Mouse (Mus musculus) midbrain, embryonic 14.5 days (tissue): ENCODE measurements around the gene Enpp1. TPM values are rescaled to one million over a fixed set of nuclear protein-coding genes. Genes with fewer than 3 reads are reported as not detected.
A peak's percentile ranks its signal among the peaks of the same experiment; 100 is the strongest.

Experiments
- ATAC-seq: fragments of 200-750 bp; cut with Nextera tagmentation; 2 replicates; pipeline ENCODE4 v1.8.0; 2017; ENCODE audit warnings: moderate number of reproducible peaks, moderate library complexity; ENCODE audit not compliant: low FRiP score, low TSS enrichment
- DNase-seq: peaks from one replicate; pipeline ENCODE4 v3.0.0-alpha.2; 2015
- H3K27ac ChIP-seq: fragments of 300-500 bp; sonication (generic); replicated peaks from 2 replicates; pipeline ENCODE4 v1.5.1; 2014; ENCODE audit warnings: mild to moderate bottlenecking, low read depth, low read length, moderate library complexity
- H3K27me3 ChIP-seq: fragments of 300-500 bp; sonication (generic); 2 replicates; pipeline ENCODE4 v1.6.1; 2014; ENCODE audit warnings: low read length, control low read depth, mixed read lengths; ENCODE audit not compliant: control insufficient read depth, insufficient read depth
- H3K36me3 ChIP-seq: fragments of 300-500 bp; sonication (generic); 2 replicates; pipeline ENCODE4 v1.6.1; 2014; ENCODE audit warnings: low read length, control low read depth; ENCODE audit not compliant: control insufficient read depth, insufficient read depth
- H3K4me1 ChIP-seq: fragments of 300-500 bp; sonication (generic); 2 replicates; pipeline ENCODE4 v1.6.1; 2014; ENCODE audit warnings: mild to moderate bottlenecking, antibody characterized with exemption, low read length, control low read depth; ENCODE audit not compliant: control insufficient read depth, insufficient read depth
- H3K4me2 ChIP-seq: fragments of 300-500 bp; sonication (generic); 2 replicates; pipeline ENCODE4 v1.6.1; 2014; ENCODE audit warnings: mild to moderate bottlenecking, low read length, moderate library complexity
- H3K4me3 ChIP-seq: fragments of 300-500 bp; sonication (generic); replicated peaks from 2 replicates; pipeline ENCODE4 v1.5.1; 2014; ENCODE audit warnings: low read depth, low read length
- H3K9ac ChIP-seq: fragments of 300-500 bp; sonication (generic); replicated peaks from 2 replicates; pipeline ENCODE4 v1.6.1; 2014; ENCODE audit warnings: mild to moderate bottlenecking, low read length, moderate library complexity
- H3K9me3 ChIP-seq: fragments of 300-500 bp; sonication (generic); 2 replicates; pipeline ENCODE4 v1.6.1; 2016; ENCODE audit warnings: low read length, control low read depth, mixed read lengths; ENCODE audit not compliant: control insufficient read depth
- WGBS: fragments of 180-500 bp; shearing (Covaris S2); extraction: QIAGEN DNeasy Blood & Tissue Kit; methylation state at CpG from one replicate; pipeline ENCODE4 v1.1.7; 2014; 5-methylcytosine and 5-hydroxymethylcytosine counted together
- polyA plus RNA-seq: library from polyadenylated mRNA; unstranded; fragments of >200 nt; fragmentation: Nextera tagmentation; extraction: Ambion mirVana; gene quantifications from 2 replicates; pipeline ENCODE4 v1.2.1, GENCODE M21; 2014

The Enpp1 gene
- polyA plus RNA-seq = 0.55 and 4.2 TPM in 2 replicates

DNA sequence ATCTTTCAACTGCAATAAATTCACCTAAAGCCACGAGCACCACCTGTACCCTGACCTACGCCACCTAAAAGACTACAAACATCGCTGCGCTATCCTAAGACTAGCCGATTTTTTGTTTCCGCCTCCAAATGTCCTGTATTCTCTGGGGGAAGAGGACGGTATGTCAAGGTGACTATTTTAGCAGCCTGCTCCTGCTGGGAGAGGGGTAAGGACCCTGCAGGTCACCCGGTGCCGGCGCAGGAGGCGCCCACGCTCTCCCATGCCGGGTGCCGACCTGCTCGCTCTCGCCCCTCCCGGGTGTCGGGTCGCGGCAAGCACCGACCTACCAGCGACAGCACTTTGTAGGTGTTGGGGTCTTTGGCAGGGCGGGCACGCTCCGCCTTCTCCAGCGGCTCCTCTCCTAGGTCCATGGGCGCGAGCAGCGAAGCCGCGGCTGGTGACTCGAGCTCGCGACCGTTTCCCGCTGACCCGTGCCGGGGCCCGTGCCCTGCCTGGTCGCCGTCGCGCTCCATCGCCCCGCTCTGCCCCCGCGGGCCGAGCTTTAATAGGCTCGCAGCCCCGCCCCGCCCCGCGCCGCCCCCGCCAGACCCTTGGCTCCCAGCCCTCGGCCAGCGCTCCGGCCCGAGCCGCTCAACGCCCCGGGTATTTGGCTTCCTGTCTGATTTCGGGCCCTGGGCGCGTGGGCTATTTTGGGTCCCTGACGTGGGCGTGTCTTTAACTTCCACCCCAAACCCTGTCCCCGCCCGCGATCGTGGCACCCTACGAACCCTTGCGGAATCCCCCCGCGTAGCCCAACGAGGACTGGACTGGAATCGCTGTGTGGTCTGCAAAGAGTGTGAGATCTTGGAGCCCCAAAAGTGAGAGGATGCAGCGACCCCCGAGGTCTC lies at the start of gene Enpp1:
TSS of gene Enpp1 (minus strand) at position 680 of the 887 bp plus-strand sequence.
- Histone ChIP-seq H3K9me3 (no peaks in the 10 kb centered on the region), H3K27ac (no peak within 1 kb of the TSS), H3K4me2 (peak within 1 kb of the TSS; percentile 100), H3K9ac (peak within 1 kb of the TSS; percentile 66), H3K27me3 (peaks cover 11% of the 10 kb centered on the region; the same call in 1 of the 2 replicates), H3K4me1 (peaks cover 7% of the 10 kb centered on the region; the same call in 1 of the 2 replicates), H3K4me3 (peak within 1 kb of the TSS; percentile 62), H3K36me3 (no peaks in the 10 kb centered on the region)
- peak; percentile 80 for ATAC-seq
- WGBS = under 1% methylated on average over 74 of the region's 79 CpGs
- DNase-seq = peak; percentile 59

DNA sequence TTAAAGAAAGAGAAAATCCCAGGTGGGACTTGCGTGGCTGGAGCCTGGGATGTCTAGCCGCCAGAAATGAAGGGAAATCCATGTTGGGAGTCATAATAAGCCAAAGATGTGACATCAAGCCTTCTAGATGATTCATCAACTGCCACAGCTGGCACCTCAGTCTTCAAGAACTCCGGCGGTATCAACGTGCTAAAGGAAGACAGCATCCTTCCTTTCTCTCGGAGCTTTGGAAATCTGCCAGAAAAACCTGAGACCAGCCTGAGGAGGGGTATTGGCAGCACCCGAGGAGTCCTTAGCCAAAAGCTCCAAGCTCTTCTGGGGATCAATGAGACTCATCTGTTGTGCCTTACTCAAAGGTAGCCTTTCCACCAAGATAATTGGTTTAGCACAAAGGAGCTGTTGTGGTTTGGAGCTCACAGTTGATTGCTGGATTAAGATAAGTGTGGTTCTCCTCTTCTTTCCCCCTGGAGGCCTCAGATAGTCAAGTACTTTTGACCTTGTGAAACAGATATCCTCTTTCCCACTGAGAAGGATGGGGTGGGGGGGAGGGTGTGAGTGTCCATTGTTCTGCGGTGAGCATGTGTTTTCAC lies 46.5 kb upstream of the Enpp1 start:
- Histone ChIP-seq H3K27ac (no peak overlapping the region), H3K9me3 (no peaks in the 10 kb centered on the region), H3K4me2 (no peak overlapping the region), H3K4me3 (no peak overlapping the region), H3K9ac (no peak overlapping the region), H3K4me1 (no peaks in the 10 kb centered on the region), H3K36me3 (no peaks in the 10 kb centered on the region), H3K27me3 (no peaks in the 10 kb centered on the region)
- ATAC-seq (no peak), DNase-seq (no peak)
- 70% methylated on average over 8 of the region's 8 CpGs for WGBS

DNA sequence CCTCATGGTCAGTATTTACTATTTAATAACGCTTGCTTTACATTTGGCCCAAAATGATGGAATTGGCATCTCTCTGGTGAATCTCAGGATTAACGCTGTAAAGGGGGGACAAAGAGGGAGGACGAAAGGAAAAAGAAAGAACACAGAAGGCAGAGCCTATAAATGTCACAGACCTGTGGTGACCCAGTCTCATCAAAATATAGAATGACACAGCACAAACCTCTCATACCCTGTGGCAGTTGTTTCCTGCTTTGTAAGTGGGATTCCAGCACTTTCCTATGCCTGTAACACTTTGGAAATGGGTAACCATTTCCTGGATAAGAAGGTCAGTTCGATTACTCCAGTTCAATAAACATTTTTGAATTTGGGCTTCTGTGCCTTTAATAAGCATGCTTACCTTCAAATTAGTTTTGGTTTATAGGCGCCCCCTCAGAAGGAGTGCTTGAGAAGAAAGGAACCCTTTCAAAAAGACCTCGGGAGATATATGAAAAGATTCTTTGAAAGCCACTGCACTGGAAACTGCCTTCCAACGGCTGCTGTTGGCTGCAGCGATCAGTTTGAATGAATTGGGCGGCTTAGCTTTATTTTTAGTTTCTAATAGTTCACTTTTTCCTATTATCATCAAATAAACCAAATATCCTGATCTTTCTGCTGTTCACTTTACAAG lies 43.0 kb upstream of the Enpp1 start:
- H3K9me3 ChIP-seq = no peaks in the 10 kb centered on the region
- H3K27ac ChIP-seq = no peak overlapping the region
- peak overlapping the region; percentile 36 for H3K4me2 ChIP-seq
- DNase-seq = no peak
- no peaks in the 10 kb centered on the region for H3K4me1 ChIP-seq
- no peak overlapping the region for H3K9ac ChIP-seq
- ATAC-seq = no peak
- H3K36me3 ChIP-seq = no peaks in the 10 kb centered on the region
- H3K4me3 ChIP-seq = no peak overlapping the region
- no peaks in the 10 kb centered on the region for H3K27me3 ChIP-seq
- 46% methylated on average over 9 of the region's 9 CpGs for WGBS

DNA sequence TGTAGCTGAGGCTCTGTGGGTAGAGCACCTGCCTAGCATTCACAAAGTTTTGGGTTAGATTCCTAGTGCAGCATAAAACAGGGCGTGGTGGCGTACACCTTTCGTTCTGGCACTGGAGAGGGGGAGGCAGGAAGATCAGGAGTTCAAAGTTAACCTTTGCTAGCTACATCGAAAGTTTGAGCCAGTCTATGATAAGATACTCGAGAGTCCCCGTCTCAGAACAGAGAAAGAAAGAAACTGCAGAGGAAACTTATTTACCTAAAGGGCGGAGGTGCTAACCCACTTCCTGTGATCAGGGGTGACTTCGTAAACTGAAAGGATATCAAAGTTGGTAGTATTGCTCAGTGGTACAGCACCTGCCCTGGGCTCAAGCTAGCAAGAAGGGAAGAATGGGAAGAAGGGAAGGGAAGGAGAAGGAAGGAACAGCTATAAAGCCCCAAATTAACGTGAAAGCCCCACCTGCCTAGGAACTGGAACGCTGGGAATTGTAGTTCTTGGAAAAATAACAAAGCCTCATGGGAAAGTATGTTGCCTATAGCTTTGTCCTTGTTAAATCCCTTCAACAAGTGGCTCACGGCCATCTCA lies 42.4 kb upstream of the Enpp1 start:
- 55% methylated on average over 11 of the region's 11 CpGs for WGBS
- H3K9me3 ChIP-seq = no peaks in the 10 kb centered on the region
- H3K4me1 ChIP-seq = no peaks in the 10 kb centered on the region
- DNase-seq = no peak
- no peak overlapping the region for H3K4me3 ChIP-seq
- no peak for ATAC-seq
- H3K27ac ChIP-seq = no peak overlapping the region
- no peaks in the 10 kb centered on the region for H3K36me3 ChIP-seq
- no peaks in the 10 kb centered on the region for H3K27me3 ChIP-seq
- peak overlapping the region; percentile 36 for H3K4me2 ChIP-seq
- H3K9ac ChIP-seq = no peak overlapping the region

DNA sequence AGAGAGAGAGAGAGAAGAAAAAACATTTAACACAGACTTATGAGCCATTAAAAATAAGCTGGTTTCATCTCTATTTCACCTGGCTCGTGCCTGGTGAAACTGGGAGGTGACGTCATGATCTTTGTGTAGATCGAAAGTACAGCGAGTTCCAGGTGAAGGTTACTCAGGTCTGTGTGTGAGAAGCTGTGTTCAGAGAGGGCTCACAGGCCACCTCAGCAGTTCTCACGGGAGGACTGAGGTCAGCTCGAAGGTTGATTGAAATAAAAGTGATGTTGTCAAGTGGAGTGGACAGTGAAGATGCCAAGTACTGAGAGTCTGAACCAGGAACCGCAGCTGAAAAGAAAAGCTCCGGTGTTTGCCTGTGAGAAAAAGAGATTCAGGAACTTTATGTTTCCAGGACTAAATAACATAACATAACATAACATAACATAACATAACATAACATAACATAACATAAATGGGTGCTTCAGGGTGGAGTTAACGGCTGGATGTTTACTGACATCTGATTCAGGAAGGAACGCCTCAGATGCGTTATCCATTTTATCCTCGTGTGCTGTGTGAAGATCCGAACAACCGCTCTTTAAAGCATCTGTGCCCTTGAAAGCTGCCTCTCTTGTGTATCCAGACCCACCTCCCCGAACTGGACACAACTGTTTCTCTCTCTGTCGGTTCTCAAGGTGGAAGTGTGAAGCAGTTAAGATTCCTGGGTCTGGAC lies 41.7 kb upstream of the Enpp1 start:
- no peak overlapping the region for H3K4me3 ChIP-seq
- 83% methylated on average over 16 of the region's 16 CpGs for WGBS
- no peaks in the 10 kb centered on the region for H3K36me3 ChIP-seq
- ATAC-seq (no peak), DNase-seq (no peak)
- no peaks in the 10 kb centered on the region for H3K4me1 ChIP-seq
- no peaks in the 10 kb centered on the region for H3K27me3 ChIP-seq
- H3K27ac ChIP-seq = no peak overlapping the region
- no peaks in the 10 kb centered on the region for H3K9me3 ChIP-seq
- no peak overlapping the region for H3K9ac ChIP-seq
- peak overlapping the region; percentile 36; the same call in 1 of the 2 replicates for H3K4me2 ChIP-seq

DNA sequence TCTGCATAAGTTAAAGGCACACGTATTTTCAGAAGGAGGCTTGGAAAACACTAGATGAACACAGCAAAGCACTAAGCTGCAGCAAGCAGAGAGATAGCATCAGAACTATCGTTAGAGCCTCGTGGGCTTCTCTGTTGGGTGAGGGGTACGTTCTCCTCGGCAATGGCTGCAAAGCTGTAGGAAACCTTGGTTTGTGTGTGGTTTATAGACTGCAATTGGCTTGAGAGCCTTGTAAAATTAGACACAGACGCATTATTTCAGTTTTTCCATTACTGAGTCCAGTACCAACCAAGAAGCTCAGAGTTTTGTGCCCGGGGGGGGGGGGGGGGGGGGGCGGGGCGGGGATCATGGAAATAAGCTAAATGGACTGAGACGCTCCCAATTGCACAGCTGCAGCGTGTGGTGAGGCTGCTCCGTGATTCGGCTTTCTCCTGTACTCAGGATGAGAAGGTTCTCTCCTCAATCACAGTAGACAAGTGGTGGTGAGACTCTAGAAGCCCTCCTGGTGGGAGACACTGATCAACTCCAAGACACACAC lies 31.1 kb upstream of the Enpp1 start:
- H3K4me3 ChIP-seq = no peak overlapping the region
- 83% methylated on average over 12 of the region's 13 CpGs for WGBS
- ATAC-seq (no peak), DNase-seq (no peak)
- no peaks in the 10 kb centered on the region for H3K27me3 ChIP-seq
- no peak overlapping the region for H3K9ac ChIP-seq
- H3K9me3 ChIP-seq = no peaks in the 10 kb centered on the region
- H3K4me2 ChIP-seq = no peak overlapping the region
- H3K36me3 ChIP-seq = no peaks in the 10 kb centered on the region
- no peak overlapping the region for H3K27ac ChIP-seq
- H3K4me1 ChIP-seq = no peaks in the 10 kb centered on the region

DNA sequence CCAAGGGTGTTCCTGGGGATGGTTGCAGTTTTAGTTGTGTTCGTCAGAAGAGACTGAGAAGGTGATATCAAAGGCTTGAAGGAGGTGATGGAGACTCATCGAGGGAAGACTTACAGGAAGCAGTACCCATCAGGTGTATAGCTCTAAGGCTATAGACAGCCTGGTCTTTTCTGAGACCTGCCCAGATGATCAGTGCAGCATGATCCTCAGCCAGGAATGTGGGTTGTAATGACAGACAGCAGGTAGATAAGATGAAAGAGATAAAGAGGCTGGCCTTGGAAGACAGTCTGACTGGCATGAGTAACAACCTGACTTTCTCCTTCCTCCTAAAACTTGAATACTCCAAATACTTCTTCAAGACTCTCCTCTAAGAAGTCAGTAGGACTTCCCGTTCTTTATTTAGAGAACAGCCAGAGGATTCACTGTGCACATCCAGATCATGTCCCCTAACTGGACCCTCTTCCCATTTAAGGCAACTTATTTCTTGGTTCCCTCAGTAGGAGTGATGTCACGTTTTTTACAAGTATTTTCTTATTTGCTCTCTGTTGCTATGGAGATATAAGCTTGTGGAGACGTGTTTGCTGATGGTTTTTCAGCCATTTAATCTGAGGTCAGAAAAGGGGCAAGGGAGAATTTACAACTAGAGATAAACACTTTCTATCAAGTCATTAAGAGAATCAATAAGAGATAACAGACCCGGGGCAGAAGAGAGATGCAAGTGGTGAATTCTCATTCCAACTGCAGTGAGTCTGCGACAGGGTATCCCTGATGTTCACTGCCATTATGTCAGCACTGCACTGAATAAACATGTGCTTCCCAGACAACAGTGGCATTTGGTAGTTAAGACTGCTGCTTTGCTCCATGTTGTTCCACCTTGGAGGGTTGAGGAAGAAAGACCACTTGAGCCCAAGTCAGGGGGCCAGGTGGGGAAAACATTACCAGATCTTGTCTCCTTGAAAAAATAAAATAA lies 29.6 kb upstream of the Enpp1 start:
- 69% methylated on average over 7 of the region's 7 CpGs for WGBS
- H3K4me3 ChIP-seq = no peak overlapping the region
- no peak overlapping the region for H3K27ac ChIP-seq
- H3K4me2 ChIP-seq = no peak overlapping the region
- H3K4me1 ChIP-seq = no peaks in the 10 kb centered on the region
- H3K9ac ChIP-seq = no peak overlapping the region
- H3K9me3 ChIP-seq = no peaks in the 10 kb centered on the region
- no peaks in the 10 kb centered on the region for H3K36me3 ChIP-seq
- no peak for ATAC-seq
- no peak for DNase-seq
- no peaks in the 10 kb centered on the region for H3K27me3 ChIP-seq
